Mouse (Mus musculus) MEL (cell line): ENCODE results near the gene Tgds. TPM values are rescaled to one million over a fixed set of nuclear protein-coding genes. Genes with fewer than 3 reads are reported as not detected.
A peak's percentile ranks its signal among the peaks of the same experiment; 100 is the strongest.

Experiments used
- DNase-seq: peaks from one replicate; pipeline ENCODE4 v3.0.0; 2011; ENCODE audit warnings: low read depth, low spot score
- H3K27ac ChIP-seq: 2 replicates; pipeline ENCODE4 v1.5.1; 2012; ENCODE audit warnings: low read depth, mild to moderate bottlenecking, control low read depth, low read length, moderate library complexity; ENCODE audit not compliant: control insufficient read depth
- H3K27me3 ChIP-seq, 2 experiments: fragments of 150-350 bp in 1 of 2; sonication (generic) in 1 of 2; 2 replicates each; pipeline ENCODE4 v1.6.1; 2012; ENCODE audit warnings: low read length in 2 of 2, mild to moderate bottlenecking in 2 of 2, improper control_type of control experiment in 1 of 2, moderate library complexity in 1 of 2; ENCODE audit not compliant: insufficient read depth in 2 of 2, control insufficient read depth in 1 of 2
- H3K36me3 ChIP-seq, 2 experiments: 2 replicates each; pipeline ENCODE4 v1.6.1; 2012 to 2014; ENCODE audit warnings: low read length in 2 of 2, improper control_type of control experiment in 1 of 2, inconsistent platforms in 1 of 2, mild to moderate bottlenecking in 1 of 2; ENCODE audit not compliant: insufficient read depth in 2 of 2, control insufficient read depth in 1 of 2
- H3K4me1 ChIP-seq, 2 experiments: fragments of 150-350 bp in 1 of 2; sonication (generic) in 1 of 2; 2 replicates each; pipeline ENCODE4 v1.6.1; 2012; ENCODE audit warnings: low read length in 2 of 2, improper control_type of control experiment in 1 of 2, mild to moderate bottlenecking in 1 of 2; ENCODE audit not compliant: insufficient read depth in 2 of 2, control insufficient read depth in 1 of 2
- H3K4me3 ChIP-seq, 2 experiments: fragments of 150-350 bp in 1 of 2; sonication (generic) in 1 of 2; 2 replicates each; pipeline ENCODE4 v1.5.1; 2012; ENCODE audit warnings: low read depth in 2 of 2, low read length in 2 of 2, mild to moderate bottlenecking in 2 of 2, moderate library complexity in 2 of 2, control low read depth in 1 of 2, improper control_type of control experiment in 1 of 2; ENCODE audit not compliant: control insufficient read depth in 1 of 2, insufficient read depth in 1 of 2
- H3K79me2 ChIP-seq: 2 replicates; pipeline ENCODE4 v1.6.1; 2012; ENCODE audit warnings: mild to moderate bottlenecking, low read length, moderate library complexity; ENCODE audit not compliant: control insufficient read depth, poor library complexity, insufficient read depth
- H3K9ac ChIP-seq: 2 replicates; pipeline ENCODE4 v1.6.1; 2012; ENCODE audit warnings: low read depth, mild to moderate bottlenecking, control low read depth, low read length, moderate library complexity; ENCODE audit not compliant: control insufficient read depth, poor library complexity, severe bottlenecking
- H3K9me3 ChIP-seq: fragments of 150-350 bp; sonication (generic); replicated peaks from 2 replicates; pipeline ENCODE4 v1.6.1; 2012; ENCODE audit warnings: mild to moderate bottlenecking, low read length, improper control_type of control experiment, moderate library complexity; ENCODE audit not compliant: insufficient read depth
- CHD1 ChIP-seq: IDR thresholded peaks from 2 replicates; pipeline ENCODE4 v1.6.1; 2012; ENCODE audit warnings: low read depth, mild to moderate bottlenecking, inconsistent platforms, low read length, improper control_type of control experiment
- CHD2 ChIP-seq: IDR thresholded peaks from 2 replicates; pipeline ENCODE4 v1.6.1; 2011; ENCODE audit warnings: low read length, improper control_type of control experiment
- CTCF ChIP-seq, 3 experiments: IDR thresholded peaks in 2 of 3; conservative IDR thresholded peaks in 1 of 3; 2 replicates each; pipeline ENCODE4 v1.5.1; 2011 to 2012; ENCODE audit warnings: low read length in 3 of 3, low read depth in 2 of 3, mild to moderate bottlenecking in 2 of 3, improper control_type of control experiment in 1 of 3, inconsistent platforms in 1 of 3, mixed read lengths in 1 of 3, moderate library complexity in 1 of 3; ENCODE audit not compliant: control insufficient read depth in 1 of 3, insufficient read depth in 1 of 3, poor library complexity in 1 of 3, severe bottlenecking in 1 of 3
- EP300 ChIP-seq, 2 experiments: IDR thresholded peaks; 2 replicates each; pipeline ENCODE4 v1.6.1; 2011; ENCODE audit warnings: improper control_type of control experiment in 2 of 2, low read length in 2 of 2, low read depth in 1 of 2, mild to moderate bottlenecking in 1 of 2
- GABPA ChIP-seq: IDR thresholded peaks from 2 replicates; pipeline ENCODE4 v1.6.1; 2012; ENCODE audit warnings: low read depth, mild to moderate bottlenecking, inconsistent platforms, low read length, improper control_type of control experiment, moderate library complexity
- GATA1 ChIP-seq: IDR thresholded peaks from 2 replicates; pipeline ENCODE4 v1.6.1; 2011; ENCODE audit warnings: low read depth, low read length, improper control_type of control experiment
- MAFK ChIP-seq: IDR thresholded peaks from 2 replicates; pipeline ENCODE4 v1.6.1; 2011; ENCODE audit warnings: low read depth, mild to moderate bottlenecking, low read length, improper control_type of control experiment, borderline replicate concordance
- MAX ChIP-seq: IDR thresholded peaks from 2 replicates; pipeline ENCODE4 v1.6.1; 2011; ENCODE audit warnings: low read length, improper control_type of control experiment
- MAZ ChIP-seq: IDR thresholded peaks from 2 replicates; pipeline ENCODE4 v1.6.1; 2012; ENCODE audit warnings: low read depth, mild to moderate bottlenecking, inconsistent platforms, low read length, improper control_type of control experiment
- MXI1 ChIP-seq: IDR thresholded peaks from 2 replicates; pipeline ENCODE4 v1.6.1; 2011; ENCODE audit warnings: mild to moderate bottlenecking, low read depth, low read length, improper control_type of control experiment
- MYB ChIP-seq: IDR thresholded peaks from 2 replicates; pipeline ENCODE4 v1.6.1; 2011; ENCODE audit warnings: mild to moderate bottlenecking, low read depth, low read length, improper control_type of control experiment
- NELFE ChIP-seq: IDR thresholded peaks from 2 replicates; pipeline ENCODE4 v1.6.1; 2011; ENCODE audit warnings: low read depth, low read length, improper control_type of control experiment
- POLR2AphosphoS2 ChIP-seq: IDR thresholded peaks from 2 replicates; pipeline ENCODE4 v1.6.1; 2011; ENCODE audit warnings: low read length, improper control_type of control experiment
- POLR2AphosphoS5 ChIP-seq: IDR thresholded peaks from 2 replicates; pipeline ENCODE4 v1.6.1; 2012; ENCODE audit warnings: low read depth, borderline replicate concordance, mild to moderate bottlenecking, inconsistent platforms, low read length, moderate library complexity, mixed read lengths
- RAD21 ChIP-seq: IDR thresholded peaks from 2 replicates; pipeline ENCODE4 v1.6.1; 2011; ENCODE audit warnings: mild to moderate bottlenecking, low read depth, low read length, improper control_type of control experiment
- TAL1 ChIP-seq: IDR thresholded peaks from 2 replicates; pipeline ENCODE4 v1.6.1; 2012; ENCODE audit warnings: mild to moderate bottlenecking, inconsistent platforms, low read length, moderate library complexity, mixed read lengths
- TBP ChIP-seq: IDR thresholded peaks from 2 replicates; pipeline ENCODE4 v1.8.0; 2011; ENCODE audit warnings: low read depth, low read length, improper control_type of control experiment
- UBTF ChIP-seq: IDR thresholded peaks from 2 replicates; pipeline ENCODE4 v1.6.1; 2012; ENCODE audit warnings: low read depth, mild to moderate bottlenecking, inconsistent platforms, low read length, improper control_type of control experiment, moderate library complexity, borderline replicate concordance; ENCODE audit not compliant: insufficient read depth
- USF2 ChIP-seq, 2 experiments: IDR thresholded peaks; 2 replicates each; pipeline ENCODE4 v1.6.1; 2011 to 2012; ENCODE audit warnings: improper control_type of control experiment in 2 of 2, low read length in 2 of 2, borderline replicate concordance in 1 of 2, inconsistent platforms in 1 of 2, low read depth in 1 of 2, mild to moderate bottlenecking in 1 of 2; ENCODE audit not compliant: insufficient read depth in 1 of 2
- ZC3H11A ChIP-seq: IDR thresholded peaks from 2 replicates; pipeline ENCODE4 v1.6.1; 2012; ENCODE audit warnings: low read depth, mild to moderate bottlenecking, inconsistent platforms, low read length, improper control_type of control experiment
- ZKSCAN1 ChIP-seq: IDR thresholded peaks from 2 replicates; pipeline ENCODE4 v1.6.1; 2012; ENCODE audit warnings: low read depth, mild to moderate bottlenecking, inconsistent platforms, low read length, improper control_type of control experiment, moderate library complexity
- polyA plus RNA-seq, 2 experiments: library from polyadenylated mRNA; stranded (reverse) in 1 of 2; unstranded in 1 of 2; fragments of >175 nt in 1 of 2; fragments of >200 nt in 1 of 2; gene quantifications; 2 replicates each; pipeline versions ENCODE4 v1.2.1 to v1.2.4; 2012; ENCODE audit warnings: low replicate concordance in 2 of 2, low read depth in 1 of 2; ENCODE audit not compliant: insufficient read length in 2 of 2, insufficient read depth in 1 of 2, missing spikeins in 1 of 2
- total RNA-seq: library from RNA; depleted of rRNA; stranded (reverse); fragments of 300-350 nt; gene quantifications from 2 replicates; pipeline ENCODE4 v1.2.3, GENCODE M21; 2012

Tgds gene
- total and polyA plus RNA-seq, 3 experiments, result 11.3 to 13.4 TPM; not detected in 1

GRCm38 (mm10) chr14:118151651-118152293, 19.2 kb upstream of the Tgds start:
- peak in 1 of 3 experiments; percentile 3; a peak in 1 of 6 replicates for TF ChIP-seq CTCF (IDR thresholded peaks at IDR 0.05 in 2 of 3, conservative IDR thresholded peaks at IDR 0.05 in 1 of 3; ENCODE audit: control insufficient read depth in 1 of 3, insufficient read depth in 1 of 3, low read depth in 2 of 3, low read length in 3 of 3, poor library complexity in 1 of 3, severe bottlenecking in 1 of 3)
- peak; percentile 15 for TF ChIP-seq RAD21
- TF ChIP-seq ZKSCAN1, result no peak
- Histone ChIP-seq H3K27ac (no peak overlapping the region), H3K36me3 (no peaks in the 10 kb centered on the region), H3K27me3 (no peaks in the 10 kb centered on the region), H3K4me1 (no peaks in the 10 kb centered on the region), H3K9me3 (no peaks in the 10 kb centered on the region), H3K9ac (no peak overlapping the region), H3K4me3 (no peak overlapping the region), H3K79me2 (no peaks in the 10 kb centered on the region)
- no peak for DNase-seq

GRCm38 (mm10) chr14:118150656-118151551, 18.3 kb upstream of the Tgds start:
- TF ChIP-seq EP300 (IDR thresholded peaks at IDR 0.05; ENCODE audit: low read depth in 1 of 2, low read length in 2 of 2) (no peak), POLR2AphosphoS2 (no peak), POLR2AphosphoS5 (no peak), GATA1 (no peak), MYB (no peak), GABPA (no peak), TBP (no peak), RAD21 (no peak), MXI1 (no peak), UBTF (no peak), TAL1 (no peak), MAX (no peak), MAFK (no peak), NELFE (no peak), CHD2 (no peak), CHD1 (no peak), USF2 (IDR thresholded peaks at IDR 0.05; ENCODE audit: borderline replicate concordance in 1 of 2, insufficient read depth in 1 of 2, low read depth in 1 of 2, low read length in 2 of 2) (no peak), MAZ (no peak), ZC3H11A (no peak)
- H3K27me3 ChIP-seq, result no peaks in the 10 kb centered on the region
- H3K9ac ChIP-seq, result no peak overlapping the region
- no peak overlapping the region for H3K4me3 ChIP-seq
- H3K4me1 ChIP-seq, result no peaks in the 10 kb centered on the region
- no peak overlapping the region for H3K27ac ChIP-seq
- DNase-seq, result no peak
- H3K36me3 ChIP-seq, result no peaks in the 10 kb centered on the region
- no peaks in the 10 kb centered on the region for H3K79me2 ChIP-seq
- H3K9me3 ChIP-seq, result no peaks in the 10 kb centered on the region
